Mouse (Mus musculus) bone marrow, adult 2 months (tissue): Measurements from ENCODE around the gene Ube2ql1. TPM values are rescaled to one million over a fixed set of nuclear protein-coding genes. Genes with fewer than 3 reads are reported as not detected.
A peak's percentile ranks its signal among the peaks of the same experiment; 100 is the strongest.

Source experiments
- H3K27ac ChIP-seq: fragments of 200-500 bp; 2 replicates; pipeline ENCODE4 v1.5.1; 2012; ENCODE audit warnings: low read depth, mild to moderate bottlenecking, control low read depth, inconsistent platforms, low read length; ENCODE audit not compliant: control insufficient read depth, poor library complexity, insufficient read depth
- H3K4me1 ChIP-seq: fragments of 200-500 bp; 2 replicates; pipeline ENCODE4 v1.6.1; 2011; ENCODE audit warnings: low read length; ENCODE audit not compliant: control insufficient read depth, insufficient read depth
- H3K4me3 ChIP-seq: fragments of 200-500 bp; replicated peaks from 2 replicates; pipeline ENCODE3; 2011; ENCODE audit warnings: mild to moderate bottlenecking, low read depth, low read length, control low read depth; ENCODE audit not compliant: control insufficient read depth
- CTCF ChIP-seq: fragments of 200-500 bp; IDR thresholded peaks from 2 replicates; pipeline ENCODE4 v1.5.1; 2011; ENCODE audit warnings: low read length, control low read depth; ENCODE audit not compliant: control insufficient read depth, insufficient read depth
- POLR2A ChIP-seq: fragments of 200-500 bp; IDR thresholded peaks from 2 replicates; pipeline ENCODE4 v1.6.1; 2011; ENCODE audit warnings: low read depth, mild to moderate bottlenecking, control low read depth, low read length, borderline replicate concordance; ENCODE audit not compliant: control insufficient read depth
- WGBS: fragments of 180-500 bp; shearing (Covaris S2); methylation state at CpG from one replicate; pipeline ENCODE4 v1.1.7; 2018; 5-methylcytosine and 5-hydroxymethylcytosine counted together
- polyA plus RNA-seq: library from polyadenylated mRNA; stranded (reverse); fragments of >200 nt; gene quantifications from 2 replicates; pipeline ENCODE4 v1.2.4, GENCODE M21; 2011; ENCODE audit warnings: low replicate concordance; ENCODE audit not compliant: missing spikeins, insufficient read depth, insufficient read length

Ube2ql1 gene
- polyA plus RNA-seq, 1 experiment = not detected

- no peaks in the 10 kb centered on the region for H3K4me1 ChIP-seq
- peak; percentile 49; the same call in 1 of the 2 replicates for TF ChIP-seq CTCF
- TF ChIP-seq POLR2A = no peak
- H3K4me3 ChIP-seq = no peak overlapping the region
- no peak overlapping the region for H3K27ac ChIP-seq
- WGBS = 41% methylated on average over 13 of the region's 13 CpGs
Measured at GRCm38 (mm10) chr13:69696333-69696991, 43.2 kb downstream of the Ube2ql1 start.

- H3K27ac ChIP-seq = no peak overlapping the region
- WGBS = 38% methylated on average over 7 of the region's 7 CpGs
- no peak overlapping the region for H3K4me3 ChIP-seq
- TF ChIP-seq POLR2A (no peak), CTCF (peak; percentile 48; the same call in 1 of the 2 replicates)
- no peaks in the 10 kb centered on the region for H3K4me1 ChIP-seq
Measured at GRCm38 (mm10) chr13:69691074-69691473, 48.6 kb downstream of the Ube2ql1 start.

- no peaks in the 10 kb centered on the region for H3K4me1 ChIP-seq
- H3K27ac ChIP-seq = no peak overlapping the region
- 54% methylated on average over 1 of the region's 1 CpGs for WGBS
- TF ChIP-seq CTCF = no peak
- no peak overlapping the region for H3K4me3 ChIP-seq
Measured at GRCm38 (mm10) chr13:69687023-69687422, 52.7 kb downstream of the Ube2ql1 start.

DNA sequence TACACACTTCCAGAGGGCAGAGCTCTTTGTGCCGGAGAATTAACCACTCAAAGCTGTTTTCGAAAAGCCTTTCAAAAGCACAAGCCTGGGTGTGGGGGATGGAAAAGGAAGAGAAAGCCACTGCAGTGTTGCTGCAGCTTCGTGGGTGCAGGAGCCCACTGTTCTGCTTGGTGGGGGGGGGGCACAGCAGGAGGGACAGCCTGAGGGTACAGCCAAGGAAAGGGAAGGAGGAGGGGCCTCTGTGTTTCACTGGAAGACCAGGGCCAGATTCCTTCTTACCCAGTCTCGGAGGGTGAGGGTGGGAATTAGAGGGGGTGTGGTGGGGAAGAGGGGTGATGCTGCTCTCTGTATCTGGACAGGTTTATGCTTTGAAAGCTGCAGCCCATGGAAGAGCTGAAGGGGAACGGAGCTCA, 54.3 kb downstream of the Ube2ql1 start:
- Histone ChIP-seq H3K4me1 (no peaks in the 10 kb centered on the region), H3K27ac (no peak overlapping the region), H3K4me3 (no peak overlapping the region)
- TF ChIP-seq CTCF (no peak), POLR2A (no peak)
- 46% methylated on average over 5 of the region's 5 CpGs for WGBS

DNA sequence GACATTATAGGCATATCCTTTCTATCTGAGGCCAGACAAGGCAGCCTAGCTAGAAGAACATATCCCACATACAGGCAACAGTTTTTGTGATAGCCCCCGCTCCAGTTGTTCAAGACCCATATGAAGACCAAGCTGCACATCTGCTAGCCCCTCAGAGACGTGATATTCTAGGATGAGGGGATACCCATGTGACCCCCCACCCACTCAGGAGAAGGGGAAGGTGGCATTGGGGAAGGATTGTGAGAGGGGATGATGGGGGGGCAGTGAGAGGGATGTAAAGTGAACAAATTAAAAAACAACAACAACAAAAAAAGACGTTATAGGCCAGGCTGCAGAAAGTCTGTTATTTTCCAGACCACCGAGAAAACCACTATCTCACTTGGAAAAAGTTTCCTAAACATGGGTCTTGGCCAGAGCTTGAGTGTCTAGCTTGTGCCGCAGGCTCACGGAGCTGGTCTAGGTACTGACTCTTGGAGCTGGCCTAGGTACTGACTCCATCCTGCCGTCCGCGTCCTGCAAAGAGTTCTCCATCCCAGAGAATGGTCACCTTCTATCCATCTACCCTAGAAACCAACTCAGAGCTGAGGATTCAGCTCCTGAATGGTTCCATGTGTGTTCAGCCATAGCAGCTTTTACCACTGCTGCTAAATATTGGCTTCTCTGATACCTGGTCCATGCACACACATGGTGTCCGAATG, 65.6 kb downstream of the Ube2ql1 start:
- Histone ChIP-seq H3K4me3 (no peak overlapping the region), H3K4me1 (no peaks in the 10 kb centered on the region), H3K27ac (no peak overlapping the region)
- 50% methylated on average over 10 of the region's 10 CpGs for WGBS
- TF ChIP-seq POLR2A (no peak), CTCF (no peak)

DNA sequence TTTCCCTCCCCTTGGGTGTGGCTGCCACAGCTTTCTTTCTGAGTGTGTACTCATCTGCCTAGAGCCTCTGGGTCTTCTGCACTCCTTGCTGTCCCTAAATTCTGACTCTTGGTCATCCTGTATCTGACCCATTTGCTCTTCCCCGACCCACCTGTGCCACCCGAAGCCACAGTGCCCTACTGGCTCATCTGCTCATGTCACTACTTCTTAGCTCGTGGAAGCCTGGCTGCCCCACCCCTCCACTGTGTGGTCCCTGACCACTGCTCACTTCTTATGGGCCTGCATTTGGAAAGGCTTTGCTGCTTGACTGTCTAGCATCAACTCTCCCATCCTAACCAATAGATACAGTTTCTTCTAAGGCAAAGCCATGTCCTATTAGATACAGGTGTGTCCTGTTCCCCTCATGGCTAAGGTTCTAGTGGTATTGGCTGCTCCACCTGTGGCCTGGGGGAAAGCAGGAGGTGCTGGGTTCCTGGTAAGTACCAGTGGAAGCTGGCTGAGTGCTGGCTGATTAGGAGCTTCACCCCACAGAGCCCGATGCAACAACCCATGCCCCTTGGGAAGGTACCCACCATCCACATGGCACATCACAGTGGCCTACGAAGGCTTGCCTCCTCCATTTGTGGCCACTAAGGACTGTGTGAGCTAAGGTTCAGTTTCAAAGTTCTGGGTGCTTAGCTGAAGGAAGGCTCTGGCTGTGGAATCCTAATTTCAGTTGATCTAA, 66.3 kb downstream of the Ube2ql1 start:
- H3K4me3 ChIP-seq = no peak overlapping the region
- H3K27ac ChIP-seq = no peak overlapping the region
- no peak for TF ChIP-seq POLR2A
- no peak for TF ChIP-seq CTCF
- no peaks in the 10 kb centered on the region for H3K4me1 ChIP-seq
- WGBS = 69% methylated on average over 5 of the region's 5 CpGs

- Histone ChIP-seq H3K4me1 (no peaks in the 10 kb centered on the region), H3K27ac (no peak overlapping the region), H3K4me3 (no peak overlapping the region)
- no peak for TF ChIP-seq CTCF
- no peak for TF ChIP-seq POLR2A
- WGBS = 87% methylated on average over 10 of the region's 10 CpGs
Measured at GRCm38 (mm10) chr13:69672565-69672964, 67.1 kb downstream of the Ube2ql1 start.

GRCm38 (mm10) chr13:69672121-69672520, 67.6 kb downstream of the Ube2ql1 start:
- Histone ChIP-seq H3K4me1 (no peaks in the 10 kb centered on the region), H3K4me3 (no peak overlapping the region), H3K27ac (no peak overlapping the region)
- WGBS = 77% methylated on average over 5 of the region's 5 CpGs
- TF ChIP-seq CTCF (no peak), POLR2A (no peak)

GRCm38 (mm10) chr13:69654508-69654907, 85.2 kb downstream of the Ube2ql1 start:
- WGBS = 51% methylated on average over 3 of the region's 3 CpGs
- Histone ChIP-seq H3K27ac (no peak overlapping the region), H3K4me1 (no peaks in the 10 kb centered on the region), H3K4me3 (no peak overlapping the region)
- TF ChIP-seq POLR2A (no peak), CTCF (no peak)

Other genes with a start within 250 kb of the Ube2ql1 start
- 41.3 and 66.4 TPM in 2 replicates for gene Nsun2, start 206.1 kb downstream of the Ube2ql1 start, polyA plus RNA-seq
- 7.6 and 8.8 TPM in 2 replicates for gene Tent4a, start 205.3 kb downstream of the Ube2ql1 start, polyA plus RNA-seq
- 2.7 TPM in 1 of 2 replicates, not detected in the other for gene Srd5a1, start 128.4 kb downstream of the Ube2ql1 start, polyA plus RNA-seq
- gene Med10, start 62.5 kb upstream of the Ube2ql1 start, polyA plus RNA-seq = 14.9 and 25.1 TPM in 2 replicates